Mouse (Mus musculus) adrenal gland, adult 2 months (tissue): ENCODE data around the gene Sarm1. TPM values are rescaled to one million over a fixed set of nuclear protein-coding genes. Genes with fewer than 3 reads are reported as not detected.
A peak's percentile ranks its signal among the peaks of the same experiment; 100 is the strongest.

Experiments used
- DNase-seq: peaks from one replicate; pipeline ENCODE4 v3.0.0; 2021
- polyA plus RNA-seq: library from polyadenylated mRNA; depleted of rRNA; stranded (reverse); fragments of >200 nt; gene quantifications from 2 replicates; pipeline ENCODE4 v1.2.3, GENCODE M21; 2012
- total RNA-seq, 2 experiments: library from RNA; stranded (reverse); gene quantifications; 2 replicates each; pipeline ENCODE4 v1.2.3; 2021

Gene Sarm1
- total and polyA plus RNA-seq, 3 experiments, result 2.3 to 8.2 (median 5.3) TPM

GRCm38 (mm10) chr11:78463286-78464036 lies 34.1 kb downstream of the Sarm1 start:
- DNase-seq, result peak; percentile 72

- no peak for DNase-seq
Observed at GRCm38 (mm10) chr11:78462669-78463068, 34.9 kb downstream of the Sarm1 start.

GRCm38 (mm10) chr11:78461894-78462293 lies 35.7 kb downstream of the Sarm1 start:
- no peak for DNase-seq

- DNase-seq, result no peak
Observed at GRCm38 (mm10) chr11:78458740-78459139, 38.8 kb downstream of the Sarm1 start.

- peak; percentile 65 for DNase-seq
Observed at GRCm38 (mm10) chr11:78455308-78455707, 42.2 kb downstream of the Sarm1 start.

- DNase-seq, result no peak
Observed at GRCm38 (mm10) chr11:78454276-78454675, 43.3 kb downstream of the Sarm1 start.

GRCm38 (mm10) chr11:78453675-78454074 lies 43.9 kb downstream of the Sarm1 start:
- DNase-seq, result peak; percentile 58

- no peak for DNase-seq
Observed at GRCm38 (mm10) chr11:78450337-78450736, 47.2 kb downstream of the Sarm1 start.

- no peak for DNase-seq
Observed at GRCm38 (mm10) chr11:78448242-78448641, 49.3 kb downstream of the Sarm1 start.

- DNase-seq, result no peak
Observed at GRCm38 (mm10) chr11:78447168-78447567, 50.4 kb downstream of the Sarm1 start.

- no peak for DNase-seq
Observed at GRCm38 (mm10) chr11:78443115-78443514, 54.4 kb downstream of the Sarm1 start.

GRCm38 (mm10) chr11:78438399-78438930 lies 59.1 kb downstream of the Sarm1 start:
- DNase-seq, result peak; percentile 80

GRCm38 (mm10) chr11:78437182-78437581 lies 60.4 kb downstream of the Sarm1 start:
- no peak for DNase-seq

GRCm38 (mm10) chr11:78435776-78436349 lies 61.7 kb downstream of the Sarm1 start:
- DNase-seq, result peak; percentile 88

- no peak for DNase-seq
Observed at GRCm38 (mm10) chr11:78434052-78434451, 63.5 kb downstream of the Sarm1 start.

GRCm38 (mm10) chr11:78431176-78431575 lies 66.4 kb downstream of the Sarm1 start:
- no peak for DNase-seq

GRCm38 (mm10) chr11:78430195-78430878 lies 67.2 kb downstream of the Sarm1 start:
- DNase-seq, result no peak

- DNase-seq, result no peak
Observed at GRCm38 (mm10) chr11:78428309-78428708, 69.2 kb downstream of the Sarm1 start.

GRCm38 (mm10) chr11:78427655-78428054 lies 69.9 kb downstream of the Sarm1 start:
- DNase-seq, result no peak

GRCm38 (mm10) chr11:78425572-78425971 lies 72.0 kb downstream of the Sarm1 start:
- DNase-seq, result peak; percentile 49

GRCm38 (mm10) chr11:78424352-78424751 lies 73.2 kb downstream of the Sarm1 start:
- peak; percentile 81 for DNase-seq
